ENCODE assay signal across 8 mouse cellular contexts in genomic region chr15:93596285-93596684, GRCm38 (mm10). TPM values are rescaled to one million over a fixed set of nuclear protein-coding genes. Genes with fewer than 3 reads are reported as not detected.
DNase-seq lines count a peak whose midpoint lies in the region; ATAC-seq and TF ChIP-seq lines count a peak whose summit lies in the region.

No protein-coding gene starts in this region.

- peaks cover 21% of the 10 kb centered on the region for H3K4me1 ChIP-seq in hindbrain, embryonic 12.5 days
- 0 out of 2 replicates have a peak, but pooled peaks cover 4% of the 10 kb centered on the region for H3K4me1 ChIP-seq in lung, postnatal 0 days (ENCODE audit: insufficient read depth, low read depth, low read length)

- POLR2A ChIA-PET in Patski (lab: Charles Lee), result no interaction called here

- under 1% methylated on average over 11 of the region's 11 CpGs for WGBS in hindbrain, embryonic 12.5 days
- WGBS in lung, postnatal 0 days, result under 1% methylated on average over 11 of the region's 11 CpGs

- H3K27ac ChIP-seq in hindbrain, embryonic 12.5 days, result peak overlapping the region; percentile 94
- peak overlapping the region; percentile 87; the same call in 1 of the 2 replicates for H3K27ac ChIP-seq in lung, postnatal 0 days (ENCODE audit: low read length)

- peak; percentile 31 for DNase-seq in Patski (ENCODE audit: low read depth, low spot score)
- DNase-seq in cerebellum, postnatal 10 days, result peak; percentile 76 to 80
- peak; percentile 53 to 66 for DNase-seq in frontal cortex, postnatal 25 days (ENCODE audit: low spot score in 2 of 2)
- peak; percentile 61 to 62 for DNase-seq in layer of hippocampus, postnatal 14 days (ENCODE audit: low spot score in 2 of 2)
- peak; percentile 79 for DNase-seq in lung, postnatal 0 days (ENCODE audit: low spot score)
- DNase-seq in retina, adult 2 months (ENCODE audit: low read depth, low spot score), result peak; percentile 64
- peak; percentile 76 for DNase-seq in urinary bladder, postnatal 14 days (ENCODE audit: low spot score)

- CTCF ChIA-PET in Patski (lab: Charles Lee), result interaction anchor here (0.9 kb wide), 1 partner anchor 168 kb away, joined by 3 read pairs; no protein-coding TSS in a partner anchor

- H3K36me3 ChIP-seq in hindbrain, embryonic 12.5 days, result no peaks in the 10 kb centered on the region
- no peaks in the 10 kb centered on the region for H3K36me3 ChIP-seq in lung, postnatal 0 days (ENCODE audit: insufficient read depth, low read length)

- peak; percentile 56 for ATAC-seq in Patski
- ATAC-seq in hindbrain, embryonic 12.5 days (ENCODE audit: low FRiP score), result peak; percentile 55
- ATAC-seq in lung, postnatal 0 days, result peak; percentile 44

- H3K9me3 ChIP-seq in hindbrain, embryonic 12.5 days (replicated peaks), result no peaks in the 10 kb centered on the region
- no peaks in the 10 kb centered on the region for H3K9me3 ChIP-seq in lung, postnatal 0 days (ENCODE audit: low read length)

- H3K9ac ChIP-seq in hindbrain, embryonic 12.5 days, result peak overlapping the region; percentile 88
- peak overlapping the region; percentile 36 for H3K9ac ChIP-seq in lung, postnatal 0 days (replicated peaks; ENCODE audit: low read depth)

- H3K4me2 ChIP-seq in hindbrain, embryonic 12.5 days (replicated peaks), result peak overlapping the region; percentile 90
- H3K4me2 ChIP-seq in lung, postnatal 0 days (replicated peaks; ENCODE audit: low read depth, low read length), result peak overlapping the region; percentile 95

- TF ChIP-seq CTCF in Patski (IDR thresholded peaks at IDR 0.05), result no peak
- no peak for TF ChIP-seq CTCF in lung, postnatal 0 days (IDR thresholded peaks at IDR 0.05)

- H3K4me3 ChIP-seq in hindbrain, embryonic 12.5 days, result peak overlapping the region; percentile 90
- peak overlapping the region; percentile 86 for H3K4me3 ChIP-seq in lung, postnatal 0 days (ENCODE audit: low read depth, low read length)

- no peaks in the 10 kb centered on the region for H3K27me3 ChIP-seq in Patski
- H3K27me3 ChIP-seq in hindbrain, embryonic 12.5 days, result no peaks in the 10 kb centered on the region
- H3K27me3 ChIP-seq in lung, postnatal 0 days (replicated peaks; ENCODE audit: insufficient read depth, low read length), result no peaks in the 10 kb centered on the region

- in situ Hi-C loops in Patski (cut with MboI; ENCODE audit: low pct_unique_long_range_greater_than_20kb), result no loop called here

- no peak for TF ChIP-seq EP300 in lung, postnatal 0 days (IDR thresholded peaks at IDR 0.05)

RNA-seq across cellular contexts. Expression of gene Prickle1, which starts 0.6 kb away (rescaled TPM):
- 15.7 TPM for polyA plus RNA-seq in Patski (2021)
- 24.6 and 27.9 TPM in 2 replicates for polyA plus RNA-seq in hindbrain, embryonic 12.5 days (2016; fragmentation: Nextera tagmentation; extraction: Ambion mirVana)
- 10 to 100 TPM; 53.5 to 61.8 TPM for total RNA-seq in layer of hippocampus, postnatal 14 days (2021)
- polyA plus RNA-seq in lung, postnatal 0 days (2015; fragmentation: Nextera tagmentation; extraction: Ambion mirVana), result 26.1 and 26.8 TPM in 2 replicates

Comparison
In these comparisons a context has a peak if more than half of its experiments do, and no peak if none do; other contexts are left out.
1. Peak in every context shown above with its lines: DNase-seq, ATAC-seq, H3K4me3 ChIP-seq and H3K27ac ChIP-seq.